Mouse (Mus musculus) urinary bladder, adult 2 months (tissue): ENCODE results near the gene Hmga1. TPM values are rescaled to one million over a fixed set of nuclear protein-coding genes. Genes with fewer than 3 reads are reported as not detected.
A peak's percentile ranks its signal among the peaks of the same experiment; 100 is the strongest.

Experiments
- DNase-seq: peaks from one replicate; pipeline ENCODE4 v3.0.0; 2022; ENCODE audit warnings: low spot score
- polyA plus RNA-seq: library from polyadenylated mRNA; depleted of rRNA; stranded (reverse); fragments of >200 nt; gene quantifications from 2 replicates; pipeline ENCODE4 v1.2.3, GENCODE M21; 2012

Gene Hmga1
- polyA plus RNA-seq, 1 experiment: 55.1 TPM

DNA sequence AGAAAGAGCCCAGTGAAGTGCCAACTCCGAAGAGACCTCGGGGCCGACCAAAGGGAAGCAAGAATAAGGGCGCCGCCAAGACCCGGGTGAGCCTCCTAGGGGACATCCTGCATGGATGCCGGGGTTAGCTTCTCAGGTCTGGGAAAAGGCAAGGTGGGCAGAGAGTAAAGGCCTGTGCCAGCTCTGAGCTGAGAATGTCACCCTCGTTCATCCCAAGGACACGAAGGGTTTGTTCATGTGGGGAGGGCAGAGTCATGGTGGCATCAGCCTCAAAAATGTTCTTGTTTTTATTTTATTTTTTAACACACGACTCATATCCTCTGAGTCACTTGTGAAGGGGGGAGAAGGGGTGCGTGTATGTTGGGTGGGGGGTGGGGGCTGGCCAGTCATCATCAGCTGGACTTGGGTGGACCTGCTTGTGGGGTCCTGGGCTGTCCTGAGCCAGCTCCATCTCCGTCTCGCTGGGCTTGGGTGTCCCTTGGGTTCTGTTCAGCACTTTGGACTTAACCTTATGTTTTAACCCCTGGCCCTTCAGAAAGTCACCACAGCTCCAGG, 4.7 kb downstream of the Hmga1 start:
- no peak for DNase-seq

DNA sequence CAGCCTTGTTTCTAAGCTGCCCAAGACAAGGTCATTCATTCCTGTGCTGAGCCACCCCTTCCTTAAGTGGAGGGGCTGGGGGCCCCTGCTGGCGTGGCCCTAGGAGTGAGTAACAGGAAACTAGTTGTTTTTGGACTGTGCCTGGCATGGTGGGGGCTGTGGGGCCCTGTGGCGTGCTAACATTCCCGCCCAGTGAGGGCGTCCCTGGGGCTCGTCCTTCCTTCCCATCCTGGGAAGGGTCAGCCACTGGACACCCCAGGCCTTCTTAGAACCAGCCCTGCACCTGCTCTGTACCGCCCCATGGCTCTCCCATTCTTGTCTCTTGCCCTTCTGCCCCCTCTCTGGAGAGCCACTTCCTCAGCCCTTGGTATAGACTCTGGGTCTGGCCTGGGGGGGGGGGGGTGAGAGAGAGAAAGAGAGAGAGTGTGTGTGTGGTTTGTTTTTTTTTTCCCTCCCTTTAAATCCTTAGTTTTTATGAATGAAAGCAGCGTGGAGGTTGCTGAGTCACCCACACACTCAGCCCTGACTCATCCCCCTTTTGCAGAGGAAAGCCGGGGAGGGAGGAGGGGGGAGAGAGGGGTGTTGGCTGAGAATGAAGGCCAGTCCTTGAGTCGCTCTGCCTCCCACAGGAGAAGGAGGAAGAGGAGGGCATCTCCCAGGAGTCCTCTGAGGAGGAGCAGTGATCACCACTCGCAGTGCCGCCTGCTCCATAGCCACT, 5.7 kb downstream of the Hmga1 start:
- DNase-seq: no peak

DNA sequence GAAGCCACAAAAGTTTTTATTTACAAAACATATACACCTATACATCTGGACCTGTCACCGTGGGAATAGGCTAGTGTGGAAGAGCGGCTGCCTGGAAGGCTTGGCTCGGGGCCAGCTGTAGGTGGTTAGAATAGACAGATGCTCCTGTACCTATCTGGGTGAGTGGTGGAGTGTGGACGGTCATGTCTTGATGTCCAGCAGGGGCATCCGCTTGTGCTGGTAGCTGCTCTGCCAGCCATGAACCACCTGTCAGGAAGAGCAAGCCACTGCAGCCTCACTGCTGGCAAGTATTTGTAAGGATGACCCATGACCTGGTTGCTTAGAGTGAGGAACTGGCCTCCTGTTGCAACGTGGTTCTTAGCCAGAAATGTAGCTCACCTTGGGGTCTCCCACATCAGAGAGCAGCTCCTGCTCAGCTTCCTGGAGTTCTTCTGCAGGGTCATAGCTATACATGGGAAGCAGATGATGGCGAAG, 7.5 kb downstream of the Hmga1 start:
- no peak for DNase-seq

DNA sequence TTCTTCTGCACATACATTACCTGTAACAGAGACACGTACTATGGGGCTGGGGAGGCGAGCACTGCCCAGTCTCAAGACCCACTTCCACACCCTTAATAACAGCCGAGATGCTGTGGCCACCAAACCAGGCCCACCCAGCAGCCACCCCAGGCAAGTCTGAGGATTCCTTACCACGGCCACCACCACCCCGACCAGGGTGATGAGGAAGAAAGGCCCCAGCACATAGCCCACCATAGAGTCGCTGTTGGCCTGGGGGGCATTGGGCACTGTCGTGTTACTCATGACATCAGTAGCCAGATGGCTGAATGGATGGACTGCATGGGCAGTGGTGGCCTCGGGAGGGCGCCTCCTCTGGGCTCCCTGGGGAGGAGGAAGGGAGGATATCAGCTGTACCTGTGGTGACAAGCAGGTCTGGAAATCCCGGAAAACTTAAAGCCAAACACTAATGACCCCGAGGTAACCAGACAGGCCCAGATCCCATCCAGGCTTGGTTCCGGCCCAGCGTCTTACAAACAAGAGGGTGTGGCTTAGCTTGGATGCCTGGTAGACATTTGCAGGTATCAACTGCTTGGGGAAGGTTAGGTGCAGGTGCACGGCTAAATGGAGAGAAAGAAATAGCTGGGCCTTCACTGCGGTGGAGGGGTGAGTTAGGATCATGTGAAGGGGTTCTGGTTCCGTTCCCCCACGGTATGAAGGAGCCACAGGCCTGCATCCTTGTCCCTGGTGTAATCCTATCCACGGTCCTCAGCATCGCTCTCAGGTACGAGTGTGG, 8.3 kb downstream of the Hmga1 start:
- DNase-seq: no peak

DNA sequence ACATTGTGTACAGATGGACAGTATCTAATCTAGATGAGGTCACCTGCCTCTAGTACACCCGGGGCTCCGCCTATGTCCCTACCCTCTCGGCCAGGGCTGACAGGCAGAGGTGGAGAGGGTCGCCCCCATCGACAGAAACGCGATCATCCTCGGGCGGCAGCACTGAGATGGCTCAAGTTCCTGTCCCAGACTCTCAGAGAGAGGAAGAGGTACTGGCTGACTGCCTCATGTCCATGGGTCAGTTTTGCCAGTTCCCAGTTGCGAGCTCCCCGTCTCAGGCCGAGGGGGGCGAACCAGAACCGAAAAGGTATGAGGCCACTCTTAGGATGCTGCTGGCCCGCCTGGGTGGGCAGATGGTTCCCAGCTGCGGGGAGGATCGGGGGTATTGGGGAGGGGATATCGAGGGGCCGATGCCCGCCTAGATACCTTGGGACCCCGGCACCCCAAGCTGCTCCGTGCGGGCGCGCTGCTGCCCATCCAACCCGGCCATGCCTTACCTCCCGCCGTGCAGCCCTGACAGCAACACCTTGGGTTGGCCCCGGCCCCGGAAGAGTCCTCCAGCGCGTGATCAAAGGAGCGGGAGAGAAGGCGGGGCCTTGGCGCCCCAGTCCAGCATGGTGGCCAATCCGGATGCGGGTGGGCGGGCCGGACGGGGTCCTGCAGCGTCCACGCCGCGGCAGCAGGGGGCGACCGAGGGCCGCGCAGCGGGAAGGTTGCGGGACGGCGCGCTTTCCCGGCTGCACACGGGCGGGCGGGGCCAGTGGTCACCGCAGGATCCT, 9.1 kb downstream of the Hmga1 start, which contains the start of gene AI413582:
Gene AI413582 (minus strand): TSS at position 594 of the 779 bp plus-strand sequence.
- DNase-seq: peak; percentile 97

DNA sequence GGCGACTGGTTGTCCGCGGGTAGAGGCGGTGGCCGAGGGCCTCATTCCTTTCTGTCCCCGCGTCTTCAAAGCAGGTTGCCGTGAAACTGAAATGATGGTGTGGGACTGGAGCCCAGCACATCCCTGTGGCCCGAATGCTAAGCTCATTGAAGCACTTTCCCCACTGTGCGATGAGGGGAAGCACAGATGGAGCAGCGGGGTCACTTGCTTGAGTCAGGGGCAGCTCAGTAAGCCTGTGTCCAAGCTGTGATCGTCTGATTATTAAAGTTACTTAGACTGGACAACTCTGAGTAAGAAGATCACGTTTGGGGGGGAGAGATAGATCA, 9.6 kb downstream of the Hmga1 start:
- DNase-seq: no peak

DNA sequence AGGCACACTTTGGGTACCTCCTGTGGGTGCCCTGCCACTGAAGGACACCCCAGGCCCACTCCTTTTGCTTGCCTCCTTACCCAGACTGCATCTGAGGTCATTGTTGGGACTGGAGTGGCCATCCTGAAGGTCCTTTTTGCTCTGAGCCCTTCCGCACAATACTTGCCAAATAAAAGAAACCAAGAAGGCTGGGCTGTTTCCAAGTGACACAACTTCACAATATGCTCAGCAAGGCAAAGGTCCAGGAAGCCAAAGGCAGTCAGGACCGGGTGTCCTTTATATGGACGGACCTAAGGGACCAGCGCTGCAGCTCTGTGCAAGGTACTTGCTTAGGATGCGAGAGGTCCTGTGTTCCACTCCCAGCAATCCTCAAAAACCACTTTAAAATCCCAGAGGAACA, 11.9 kb downstream of the Hmga1 start:
- no peak for DNase-seq

DNA sequence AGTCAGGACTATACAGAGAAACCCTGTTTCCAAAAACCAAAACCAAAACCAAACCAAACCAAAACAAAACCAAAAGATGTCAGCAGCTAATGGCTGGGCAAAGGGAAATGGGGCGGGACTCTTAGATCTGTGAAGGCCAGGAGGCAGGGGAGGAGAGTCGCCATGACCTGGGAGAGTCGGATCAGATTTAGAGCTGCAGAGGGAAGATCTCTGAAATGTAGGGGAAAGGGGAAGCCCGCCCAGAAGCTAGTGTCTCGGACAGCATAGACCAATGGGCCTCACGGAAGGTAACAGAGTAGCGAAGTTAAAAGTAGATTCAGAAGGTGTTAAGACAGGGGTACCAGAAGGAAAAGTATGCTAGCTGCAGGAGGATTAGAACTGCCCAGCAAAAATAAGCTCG, 15.0 kb downstream of the Hmga1 start:
- no peak for DNase-seq

DNA sequence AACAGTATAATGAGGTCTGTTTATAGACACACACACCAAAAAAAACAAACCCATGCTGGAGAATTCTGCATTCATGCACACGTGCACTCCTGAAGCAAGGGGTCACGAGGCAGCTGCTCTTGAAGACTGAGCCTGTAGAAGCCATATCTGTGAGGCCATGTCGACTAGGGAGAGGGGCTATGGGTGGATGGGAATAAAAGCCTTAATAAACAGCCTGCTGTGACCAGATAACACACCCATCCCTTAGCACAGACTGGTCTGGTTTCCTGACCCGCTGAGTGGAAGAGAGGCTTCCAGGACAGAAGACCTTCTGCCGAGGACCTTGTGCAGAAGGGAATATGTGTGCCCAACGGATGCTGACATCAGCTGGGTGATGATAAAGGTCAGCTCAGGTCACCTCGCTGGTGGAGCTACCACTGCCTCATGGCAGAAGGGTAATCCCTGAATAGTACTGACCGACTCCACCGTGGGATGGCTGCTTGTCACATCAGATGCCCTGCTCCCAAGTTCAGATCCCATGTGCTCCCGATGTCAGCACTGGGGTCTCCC, 17.5 kb downstream of the Hmga1 start:
- DNase-seq: no peak

DNA sequence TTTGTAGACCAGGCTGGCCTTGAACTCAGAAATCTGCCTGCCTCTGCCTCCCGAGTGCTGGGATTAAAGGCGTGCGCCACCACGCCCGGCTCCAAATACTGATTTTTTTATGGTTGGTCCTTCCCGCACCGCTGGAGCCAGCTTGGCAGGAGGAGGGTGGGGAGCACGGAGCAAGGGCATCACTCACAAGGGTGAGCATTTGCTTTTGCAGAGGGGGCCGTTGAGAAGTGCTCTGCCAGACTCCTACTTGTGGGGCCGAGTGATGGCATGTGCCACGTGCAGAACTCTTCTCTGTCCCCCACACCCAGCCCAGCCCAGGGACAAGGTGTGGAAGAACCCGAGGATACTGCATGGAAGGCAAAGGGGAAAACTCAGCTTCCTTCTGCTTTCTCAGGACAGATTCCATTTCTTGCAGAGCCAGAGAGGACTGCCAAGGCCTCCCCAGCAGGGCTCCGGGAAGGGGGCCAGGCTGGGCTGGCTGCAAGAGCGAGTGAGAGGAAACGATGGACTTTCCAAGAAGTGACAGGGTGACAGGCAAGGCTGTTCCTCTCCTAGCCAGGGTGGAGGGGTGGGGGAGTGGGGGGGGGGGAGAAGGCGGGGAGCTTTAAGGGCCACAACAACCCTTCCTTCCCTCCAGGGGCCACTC, 18.3 kb downstream of the Hmga1 start:
- DNase-seq: no peak

DNA sequence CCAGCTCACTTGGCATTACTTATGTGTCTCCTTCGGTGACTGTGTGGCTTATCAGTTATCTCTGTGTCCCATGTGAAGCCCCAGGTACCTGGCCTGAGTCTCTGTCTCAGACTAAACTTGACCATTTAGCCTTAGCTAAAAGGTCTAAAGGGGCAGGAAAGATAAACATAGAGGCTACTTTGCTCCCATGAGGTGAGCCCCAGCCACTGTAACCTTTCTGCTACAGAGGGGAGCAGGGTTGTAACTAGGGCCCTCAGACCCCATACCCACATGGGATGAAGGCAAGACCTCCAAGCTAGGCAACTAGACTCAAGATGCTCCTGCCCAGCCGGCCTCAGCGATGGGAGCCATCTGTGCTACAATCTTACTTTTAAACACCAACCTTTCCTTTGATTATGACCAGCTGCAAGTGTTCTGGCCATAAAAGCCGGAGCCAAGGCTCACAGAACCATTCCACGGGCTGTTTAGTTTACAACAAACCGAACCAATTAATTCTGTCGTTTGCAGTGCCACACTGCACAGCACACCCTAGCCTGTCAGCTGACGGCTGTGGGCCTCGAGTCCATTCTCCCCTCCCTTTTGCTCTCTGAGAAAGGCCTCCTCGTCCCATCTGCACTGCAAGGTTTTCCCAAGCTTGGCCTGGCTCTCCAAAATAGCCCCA, 18.9 kb downstream of the Hmga1 start:
- no peak for DNase-seq

DNA sequence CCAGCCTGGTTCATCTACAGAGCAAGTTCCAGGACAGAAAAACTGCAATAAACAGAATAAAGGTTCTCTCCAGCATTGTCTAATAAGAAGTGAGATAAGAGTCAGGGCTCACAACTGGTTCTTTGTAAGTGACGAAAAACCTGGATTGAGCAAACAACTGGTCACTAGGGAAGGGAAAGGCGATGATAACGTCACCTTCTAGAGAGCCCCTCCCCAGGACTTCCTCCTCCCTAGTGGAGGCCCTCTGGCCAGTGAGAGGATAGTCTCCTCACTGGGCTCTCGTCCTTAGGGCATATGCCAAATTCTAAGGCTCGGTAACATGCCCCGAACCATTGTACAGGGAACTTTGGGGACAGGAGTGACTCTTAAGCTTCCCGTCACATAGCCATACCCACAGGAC, 19.8 kb downstream of the Hmga1 start:
- DNase-seq: no peak

DNA sequence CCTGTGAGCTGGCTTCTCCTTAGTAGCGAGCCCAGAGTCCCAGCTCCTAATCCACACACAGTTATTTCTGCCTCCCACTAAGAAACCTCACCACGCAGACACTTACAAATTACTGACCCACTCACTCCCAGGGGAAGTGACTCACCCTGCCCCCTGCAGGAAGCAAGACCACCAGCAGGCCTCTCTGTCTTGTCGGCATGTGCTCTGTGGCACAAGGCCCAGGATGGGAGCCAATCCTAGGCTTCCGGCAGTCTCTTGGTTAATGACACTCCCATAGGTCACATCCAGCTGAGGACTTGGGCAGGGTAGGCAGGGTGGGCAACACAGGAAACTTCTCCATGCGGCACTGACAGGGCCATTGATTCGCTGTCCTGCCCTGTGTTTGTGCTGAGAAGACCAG, 21.2 kb downstream of the Hmga1 start:
- DNase-seq: no peak

DNA sequence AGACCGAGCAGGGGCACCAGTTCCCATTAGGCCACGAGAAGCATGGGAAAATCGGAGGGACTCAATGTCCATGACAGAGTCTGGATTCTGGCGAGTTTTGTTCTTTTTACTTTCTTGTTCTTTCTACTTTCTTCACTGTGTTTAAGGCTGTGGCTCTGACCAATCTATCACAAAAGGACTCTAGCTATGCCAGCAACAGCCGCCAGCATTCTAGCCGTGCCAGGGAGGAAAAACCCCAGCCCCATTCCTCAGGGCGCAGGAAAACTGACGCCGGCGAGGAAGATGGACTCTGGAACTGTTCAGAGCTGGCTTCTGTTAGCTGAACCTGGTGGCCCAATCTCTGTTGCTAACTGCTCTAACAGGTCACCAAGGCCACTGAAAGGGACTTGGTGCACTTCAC, 22.2 kb downstream of the Hmga1 start:
- no peak for DNase-seq

DNA sequence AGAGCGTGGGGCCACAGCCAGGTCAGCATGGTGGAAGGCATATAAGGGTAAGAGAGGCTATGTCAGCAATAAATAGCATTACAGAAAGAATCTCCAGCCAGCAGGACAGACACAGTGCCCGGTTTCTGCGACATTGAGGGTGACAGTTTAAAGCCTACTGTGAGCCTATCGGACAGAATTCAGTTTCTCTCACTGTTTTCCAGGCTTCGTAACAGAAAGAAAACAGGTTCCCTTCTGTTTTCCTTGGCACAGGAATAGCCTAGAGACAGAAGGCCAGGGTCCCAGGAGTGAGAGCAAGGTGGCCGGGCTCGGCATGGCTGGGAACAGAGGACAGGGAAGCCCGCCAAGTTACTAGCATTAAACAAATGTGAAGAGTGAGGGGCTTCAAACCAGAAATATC, 23.5 kb downstream of the Hmga1 start:
- no peak for DNase-seq

DNA sequence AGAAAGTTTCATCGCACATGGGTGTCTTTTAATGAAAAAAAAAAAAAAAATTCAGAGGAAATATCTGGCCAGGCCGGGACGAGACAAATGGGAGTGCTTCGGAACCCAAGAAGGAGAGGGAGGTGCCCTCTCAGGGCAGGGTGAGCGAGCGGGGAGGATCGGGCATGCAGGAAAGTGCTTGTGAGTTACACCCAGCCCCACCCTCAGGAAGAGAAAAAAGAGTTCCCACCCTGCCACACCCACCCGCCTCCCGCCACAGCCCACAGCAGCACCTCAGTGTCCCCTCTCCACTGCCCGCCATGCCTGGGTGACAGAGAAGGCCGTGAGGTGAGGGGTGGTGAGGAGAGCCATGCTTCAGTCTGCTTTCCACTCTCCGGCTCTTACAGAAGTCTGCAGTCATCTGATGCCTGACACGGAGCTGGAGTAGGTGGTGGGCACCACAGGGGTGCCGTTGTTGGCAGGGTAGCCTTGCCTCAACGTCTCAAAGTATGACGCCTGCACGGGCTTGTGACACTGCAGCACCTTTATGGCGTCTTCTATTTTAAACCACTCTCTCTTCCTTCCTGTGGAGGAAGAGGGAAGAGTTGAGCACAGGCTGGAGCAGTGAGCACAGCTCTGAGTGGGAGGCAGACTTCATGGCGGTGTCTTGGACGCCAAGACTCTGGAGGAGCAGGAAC, 24.2 kb downstream of the Hmga1 start:
- DNase-seq: no peak

DNA sequence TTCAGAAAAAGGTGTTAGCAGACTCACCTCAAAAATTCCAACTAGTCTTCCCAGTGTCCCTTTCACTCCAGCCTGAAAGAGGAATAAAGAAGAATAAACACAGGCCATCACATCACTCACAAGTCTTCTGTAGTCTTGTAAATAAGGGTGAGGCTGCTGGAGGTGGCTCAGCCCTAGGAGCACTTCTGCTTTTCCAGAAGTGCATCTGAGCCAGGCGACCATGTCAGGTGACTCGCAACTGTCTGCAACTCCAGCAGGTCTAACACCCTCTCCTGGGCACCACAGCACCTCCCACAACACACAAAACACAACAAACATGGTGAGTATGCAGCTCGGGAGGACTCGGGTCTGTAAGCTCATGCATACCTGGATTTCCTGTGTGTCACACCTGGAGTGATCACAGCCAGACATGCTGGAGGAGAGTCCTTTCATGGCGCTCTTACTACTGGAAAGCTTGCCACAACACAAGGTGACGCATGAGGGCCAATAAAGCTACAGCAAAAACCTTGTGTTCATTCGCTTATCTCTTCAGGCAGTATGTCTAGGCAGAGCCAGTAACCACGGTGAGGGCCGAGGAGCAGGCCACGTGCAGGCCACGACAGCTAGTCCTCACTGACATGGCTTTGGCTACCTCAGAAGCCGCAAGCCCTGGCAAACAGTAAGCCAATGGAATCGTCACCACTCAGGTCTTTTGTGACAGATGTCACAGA, 27.0 kb downstream of the Hmga1 start:
- no peak for DNase-seq

DNA sequence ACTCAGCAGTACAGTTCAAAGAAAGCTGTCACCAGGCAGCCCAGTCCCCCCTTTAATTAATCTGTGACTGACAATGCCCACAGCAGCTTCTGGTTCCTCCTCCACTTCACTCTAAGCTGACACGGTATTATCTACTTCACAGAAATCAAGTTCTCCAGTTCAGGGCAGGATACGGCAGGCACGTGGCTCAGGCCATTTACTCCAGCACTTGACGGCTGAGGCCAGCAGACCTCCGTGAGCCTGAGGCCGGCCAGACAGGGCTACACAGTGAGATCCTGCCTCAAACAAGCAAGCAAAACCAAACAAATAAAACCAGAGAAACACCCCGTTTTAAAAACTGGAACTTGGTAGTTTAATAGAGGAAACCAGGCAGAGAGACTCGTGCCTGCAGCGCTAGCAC, 30.4 kb downstream of the Hmga1 start:
- no peak for DNase-seq

DNA sequence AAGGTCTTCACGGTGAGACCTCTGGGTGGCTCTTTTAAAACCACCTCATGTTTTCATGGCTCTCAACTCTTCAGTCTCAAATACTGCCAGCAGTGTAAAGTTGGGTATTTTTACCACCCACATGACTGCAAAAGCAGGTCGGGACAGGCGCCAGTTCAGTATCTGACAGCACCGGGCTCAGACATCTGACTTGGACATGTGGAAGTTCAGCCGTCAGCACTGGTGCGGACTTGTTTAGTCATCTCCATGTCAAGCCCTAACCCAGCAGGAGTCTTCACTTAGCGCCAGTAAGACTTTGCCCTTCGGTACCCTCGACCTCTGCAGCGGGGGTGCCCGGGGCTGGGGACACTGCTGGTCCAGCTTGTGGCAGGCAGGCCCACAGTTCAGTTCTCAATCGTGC, 31.0 kb downstream of the Hmga1 start:
- DNase-seq: no peak

DNA sequence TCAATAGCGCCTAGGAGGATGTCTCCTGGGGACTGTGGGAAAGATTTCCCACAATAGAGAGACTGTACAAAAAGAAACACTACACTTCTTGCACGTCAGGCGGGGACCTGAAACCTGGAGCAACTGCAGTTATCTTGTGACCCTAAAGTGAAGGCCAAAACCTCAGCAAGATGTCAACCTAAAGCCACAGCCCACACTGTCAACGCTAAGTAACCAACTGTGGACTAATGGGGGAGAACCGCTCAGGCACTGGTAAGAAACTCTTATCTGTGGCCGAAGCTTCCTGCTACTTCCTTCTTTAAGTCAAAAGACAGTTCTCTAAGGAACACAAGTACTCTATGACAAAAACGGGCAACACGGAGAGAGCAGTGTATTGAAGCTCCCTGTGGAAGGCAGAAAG, 31.9 kb downstream of the Hmga1 start:
- no peak for DNase-seq
